Mouse (Mus musculus): Measurements from ENCODE around the gene Rmnd1. TPM values are rescaled to one million over a fixed set of nuclear protein-coding genes. Genes with fewer than 3 reads are reported as not detected.
"Not testable (repeated sequence)": the region's sequence is repeated elsewhere in the genome, so short reads cannot be mapped to it uniquely, and the experiment has no call there.

The Rmnd1 gene
- 10 to 100 TPM; 46.8 to 49.4 TPM for total RNA-seq (2021)
- long read RNA-seq, experiment 1, transcript Rmnd1-201 (13 exons, 3,139 nt) = major isoform, 17 of 24 reads
- long read RNA-seq, experiment 1, partial matches to known transcripts = 1 of 24 reads
- long read RNA-seq, experiment 1, other reads (novel, unspliced or antisense) = 5 of 24 reads
- long read RNA-seq, experiment 2, transcript Rmnd1-201 (13 exons, 3,139 nt) = major isoform, 26 of 49 reads
- long read RNA-seq, experiment 2, partial matches to known transcripts = 2 of 49 reads
- long read RNA-seq, experiment 2, other reads (novel, unspliced or antisense) = 21 of 49 reads

- peak; percentile 86 to 88 for DNase-seq (ENCODE audit: low spot score in 2 of 2)
These were observed at the start of gene Rmnd1, which contains the start of gene Armt1 for GRCm38 (mm10) chr10:4432123-4432931. Gene Rmnd1 (minus strand): TSS chr10:4432388. Gene Armt1 (plus strand): TSS chr10:4432467.

DNA sequence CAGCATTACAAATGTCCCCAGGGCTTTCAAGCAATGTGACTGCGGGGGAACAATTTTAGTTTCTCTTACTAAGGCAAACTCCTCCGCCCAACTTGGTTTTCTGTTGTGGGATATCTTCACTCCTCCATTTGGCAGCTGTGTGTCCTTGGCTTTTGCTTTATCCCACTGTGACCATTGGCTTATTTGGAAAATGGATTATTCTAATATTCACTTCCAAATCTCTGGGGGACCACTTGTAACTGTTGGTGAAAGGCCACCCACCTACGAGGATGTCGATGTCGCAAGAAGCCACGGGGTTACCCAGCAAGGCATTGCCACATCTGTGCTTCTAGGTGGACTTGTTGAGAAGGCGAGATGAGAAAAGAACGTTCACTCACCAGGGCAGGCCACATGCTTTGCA lies 49.5 kb upstream of the Rmnd1 start:
- no peak for DNase-seq (ENCODE audit: low spot score in 2 of 2)

DNA sequence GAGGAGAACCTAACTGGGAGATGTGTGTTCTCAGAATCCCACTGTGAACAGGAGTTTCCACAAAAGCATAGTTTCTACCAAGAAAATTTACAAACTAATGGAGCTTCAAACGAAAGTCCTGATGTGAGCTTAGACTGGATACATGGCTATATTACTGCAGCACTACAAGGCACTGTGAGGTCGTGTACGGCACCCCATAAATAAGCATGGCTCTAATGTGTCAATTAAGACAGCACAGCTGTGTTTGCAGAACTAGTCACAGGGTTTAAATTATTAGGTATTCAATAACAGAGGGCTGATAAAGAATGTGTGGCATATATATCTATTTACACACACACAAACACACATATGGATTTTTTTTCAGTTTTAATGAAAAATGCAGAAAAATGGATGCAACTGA lies 48.7 kb upstream of the Rmnd1 start:
- no peak for DNase-seq (ENCODE audit: low spot score in 2 of 2)

DNA sequence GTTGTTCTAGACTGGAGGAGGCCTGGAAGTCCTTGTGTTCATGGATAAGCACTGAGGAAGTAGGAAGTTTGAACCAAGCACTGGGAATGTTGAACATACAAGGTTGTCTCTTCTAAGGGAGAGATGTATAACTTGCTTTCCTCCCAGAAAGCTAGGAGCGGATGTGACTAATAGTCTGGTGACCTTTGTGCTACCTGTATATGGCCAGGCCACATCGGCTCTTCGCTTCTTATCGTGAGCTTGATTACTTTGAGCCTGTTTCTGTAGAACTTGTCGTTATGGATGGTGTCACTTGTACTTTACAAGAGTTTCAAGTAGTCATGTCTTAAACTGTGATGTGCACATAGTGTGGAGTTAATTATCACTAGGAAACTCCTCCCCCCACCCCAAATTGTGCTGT lies 44.4 kb upstream of the Rmnd1 start:
- DNase-seq (ENCODE audit: low spot score in 2 of 2) = no peak

- no peak for DNase-seq (ENCODE audit: low spot score in 2 of 2)
These were observed 43.2 kb upstream of the Rmnd1 start for GRCm38 (mm10) chr10:4475431-4475830.

- no peak for DNase-seq (ENCODE audit: low spot score in 2 of 2)
These were observed 41.4 kb upstream of the Rmnd1 start for GRCm38 (mm10) chr10:4473591-4473993.

- no peak for DNase-seq (ENCODE audit: low spot score in 2 of 2)
These were observed 37.2 kb upstream of the Rmnd1 start for GRCm38 (mm10) chr10:4469406-4469805.

DNA sequence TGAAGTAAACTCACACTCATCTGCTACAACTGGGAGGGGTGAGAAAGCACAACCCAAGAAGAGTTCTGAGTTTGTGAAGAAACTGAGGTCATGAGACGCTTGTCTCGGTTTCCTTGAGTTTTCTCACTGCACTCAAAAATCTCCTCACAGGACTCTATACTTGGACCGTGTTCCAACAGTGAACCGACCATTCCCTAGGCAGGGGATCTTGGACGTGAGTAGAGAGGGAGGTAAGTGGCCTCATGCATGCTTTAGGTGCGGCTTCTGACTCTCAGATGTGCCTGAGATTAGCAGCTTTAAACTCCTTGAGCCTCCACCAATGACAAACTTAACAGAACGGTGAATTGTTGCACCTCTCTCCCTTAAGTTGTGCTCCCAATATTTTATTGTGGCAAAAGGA lies 33.6 kb upstream of the Rmnd1 start:
- no peak for DNase-seq (ENCODE audit: low spot score in 2 of 2)

DNA sequence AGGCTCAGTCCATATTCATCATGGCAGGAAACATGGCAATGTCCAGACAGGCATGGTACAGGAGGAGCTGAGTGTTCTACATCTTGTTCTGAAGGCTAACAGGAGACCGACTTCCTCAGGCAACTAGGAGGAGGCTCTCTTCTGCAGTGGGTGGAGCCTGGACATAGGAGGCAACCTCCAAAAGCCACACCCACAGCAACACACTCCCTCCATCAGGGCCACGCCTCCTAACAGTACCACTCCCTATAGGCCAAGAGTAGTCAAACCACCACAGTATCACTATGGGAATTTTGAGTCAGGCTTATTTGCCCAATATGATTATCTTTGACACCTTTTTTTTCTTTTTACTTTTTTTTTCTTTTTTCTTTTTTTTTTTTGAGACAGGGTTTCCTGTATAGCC lies 28.0 kb upstream of the Rmnd1 start:
- no peak for DNase-seq (ENCODE audit: low spot score in 2 of 2)

- no peak for DNase-seq (ENCODE audit: low spot score in 2 of 2)
These were observed 24.2 kb upstream of the Rmnd1 start for GRCm38 (mm10) chr10:4456409-4456808.

- DNase-seq (ENCODE audit: low spot score in 2 of 2) = no peak
These were observed 3.2 kb upstream of the Rmnd1 start for GRCm38 (mm10) chr10:4435416-4435815.

GRCm38 (mm10) chr10:4433871-4434270 lies 1.7 kb upstream of the Rmnd1 start:
- DNase-seq (ENCODE audit: low spot score in 2 of 2) = not testable (repeated sequence)

DNA sequence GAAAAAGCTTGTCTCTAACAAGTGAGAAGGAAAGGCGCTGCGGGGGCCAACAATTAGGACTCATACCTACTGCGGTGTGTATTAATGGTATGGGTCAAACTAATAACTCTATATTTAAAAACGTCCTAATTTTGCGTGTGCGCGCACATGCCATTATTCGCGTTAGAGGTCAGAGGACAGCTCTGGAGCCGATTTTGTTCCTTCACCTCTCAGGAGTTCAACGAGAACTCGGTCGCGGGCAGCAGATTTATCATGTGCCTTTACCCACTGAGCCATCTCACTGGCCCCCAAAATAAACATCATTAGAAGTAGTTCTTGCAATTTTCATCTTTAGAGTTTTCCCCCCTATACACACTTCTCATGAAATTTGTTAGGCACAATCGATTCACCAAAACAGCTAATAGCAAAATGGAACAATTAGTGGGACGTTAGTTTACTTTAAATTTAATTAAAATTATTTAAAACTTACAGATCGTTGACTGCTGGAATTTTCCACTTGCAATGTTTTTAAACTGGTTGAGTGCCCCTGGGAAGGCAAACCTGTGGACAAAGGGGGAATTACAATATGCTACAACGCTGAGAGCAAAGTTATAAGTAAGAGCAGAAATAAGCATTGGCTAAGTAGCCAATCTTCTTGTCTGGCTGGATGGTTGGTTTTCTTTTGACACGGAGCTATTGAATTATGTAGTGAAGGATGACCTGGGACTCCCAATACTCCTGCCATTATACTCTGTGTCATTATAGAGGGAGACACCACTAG lies 988 bp upstream of the Rmnd1 start:
- DNase-seq (ENCODE audit: low spot score in 2 of 2) = no peak

- DNase-seq (ENCODE audit: low spot score in 2 of 2) = no peak
These were observed 454 bp downstream of the Rmnd1 start for GRCm38 (mm10) chr10:4431746-4432122.

DNA sequence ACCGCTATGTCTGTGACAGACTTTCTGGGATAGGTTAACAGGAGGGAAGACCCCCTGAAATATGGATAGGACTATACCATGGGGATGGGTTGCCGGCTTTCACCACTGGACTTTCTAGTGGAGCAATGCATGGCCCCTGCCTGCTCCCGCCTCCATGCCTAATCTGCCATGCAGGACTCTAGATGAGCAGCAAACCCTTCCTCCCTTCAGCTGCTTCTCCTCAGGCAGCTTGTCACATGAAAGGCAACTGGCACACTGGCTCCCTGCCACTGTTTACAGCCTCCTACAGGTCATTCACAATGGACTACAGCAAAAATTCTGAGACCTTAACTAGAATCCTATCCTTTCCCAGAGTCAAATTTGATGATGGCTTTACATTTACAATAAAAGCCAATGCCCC lies 1.4 kb downstream of the Rmnd1 start:
- DNase-seq (ENCODE audit: low spot score in 2 of 2) = no peak

GRCm38 (mm10) chr10:4430399-4430798 lies 1.8 kb downstream of the Rmnd1 start:
- DNase-seq (ENCODE audit: low spot score in 2 of 2) = no peak

GRCm38 (mm10) chr10:4425245-4425644 lies 6.9 kb downstream of the Rmnd1 start:
- DNase-seq (ENCODE audit: low spot score in 2 of 2) = no peak

GRCm38 (mm10) chr10:4407191-4407590 lies 25.0 kb downstream of the Rmnd1 start:
- no peak for DNase-seq (ENCODE audit: low spot score in 2 of 2)

GRCm38 (mm10) chr10:4405511-4405910 lies 26.7 kb downstream of the Rmnd1 start:
- no peak for DNase-seq (ENCODE audit: low spot score in 2 of 2)

- DNase-seq (ENCODE audit: low spot score in 2 of 2) = no peak
These were observed 27.2 kb downstream of the Rmnd1 start for GRCm38 (mm10) chr10:4404895-4405491.

GRCm38 (mm10) chr10:4398058-4398457 lies 34.1 kb downstream of the Rmnd1 start:
- DNase-seq (ENCODE audit: low spot score in 2 of 2) = no peak

All from adrenal gland, postnatal 4 days (tissue).